Mouse (Mus musculus): ENCODE results near the gene Vcpkmt. TPM values are rescaled to one million over a fixed set of nuclear protein-coding genes. Genes with fewer than 3 reads are reported as not detected.

The Vcpkmt gene
- polyA plus RNA-seq, 1 experiment from 2014 or later = 29.1 TPM

- H3K4me1 ChIP-seq = peaks cover 30% of the 10 kb centered on the region
- ATAC-seq (ENCODE audit: low FRiP score) = no peak
- no peak overlapping the region for H3K4me3 ChIP-seq (replicated peaks)
- WGBS = 70% methylated on average over 10 of the region's 10 CpGs
- H3K4me2 ChIP-seq = no peak overlapping the region
- no peaks in the 10 kb centered on the region for H3K27me3 ChIP-seq
- no peaks in the 10 kb centered on the region for H3K9me3 ChIP-seq
- no peaks in the 10 kb centered on the region for H3K36me3 ChIP-seq (replicated peaks)
- no peak overlapping the region for H3K27ac ChIP-seq
- H3K9ac ChIP-seq = no peak overlapping the region
Observed at GRCm38 (mm10) chr12:69536616-69537242, 46.1 kb downstream of the Vcpkmt start.

- no peak overlapping the region for H3K4me3 ChIP-seq (replicated peaks)
- ATAC-seq (ENCODE audit: low FRiP score) = no peak
- no peaks in the 10 kb centered on the region for H3K27me3 ChIP-seq
- WGBS = 94% methylated on average over 5 of the region's 5 CpGs
- no peak overlapping the region for H3K4me2 ChIP-seq
- no peaks in the 10 kb centered on the region for H3K36me3 ChIP-seq (replicated peaks)
- peaks cover 11% of the 10 kb centered on the region; the same call in 1 of the 2 replicates for H3K4me1 ChIP-seq
- H3K9me3 ChIP-seq = no peaks in the 10 kb centered on the region
- H3K27ac ChIP-seq = no peak overlapping the region
- H3K9ac ChIP-seq = no peak overlapping the region
Observed at GRCm38 (mm10) chr12:69533237-69533636, 49.6 kb downstream of the Vcpkmt start.

GRCm38 (mm10) chr12:69532530-69532929 lies 50.3 kb downstream of the Vcpkmt start:
- no peak overlapping the region for H3K4me3 ChIP-seq (replicated peaks)
- no peak for ATAC-seq (ENCODE audit: low FRiP score)
- WGBS = 86% methylated on average over 3 of the region's 3 CpGs
- H3K9ac ChIP-seq = no peak overlapping the region
- H3K27me3 ChIP-seq = no peaks in the 10 kb centered on the region
- no peaks in the 10 kb centered on the region for H3K9me3 ChIP-seq
- no peak overlapping the region for H3K4me2 ChIP-seq
- peaks cover 5% of the 10 kb centered on the region; the same call in 1 of the 2 replicates for H3K4me1 ChIP-seq
- H3K36me3 ChIP-seq (replicated peaks) = no peaks in the 10 kb centered on the region
- no peak overlapping the region for H3K27ac ChIP-seq

GRCm38 (mm10) chr12:69532091-69532490 lies 50.7 kb downstream of the Vcpkmt start:
- H3K4me1 ChIP-seq = peaks cover 5% of the 10 kb centered on the region; the same call in 1 of the 2 replicates
- WGBS = 88% methylated on average over 4 of the region's 4 CpGs
- no peak for ATAC-seq (ENCODE audit: low FRiP score)
- H3K9ac ChIP-seq = no peak overlapping the region
- H3K36me3 ChIP-seq (replicated peaks) = no peaks in the 10 kb centered on the region
- H3K27ac ChIP-seq = no peak overlapping the region
- H3K4me2 ChIP-seq = no peak overlapping the region
- H3K4me3 ChIP-seq (replicated peaks) = no peak overlapping the region
- no peaks in the 10 kb centered on the region for H3K9me3 ChIP-seq
- H3K27me3 ChIP-seq = no peaks in the 10 kb centered on the region

- Histone ChIP-seq H3K36me3 (replicated peaks) (no peaks in the 10 kb centered on the region), H3K9ac (no peak overlapping the region), H3K4me2 (no peak overlapping the region), H3K4me3 (replicated peaks) (no peak overlapping the region), H3K4me1 (no peaks in the 10 kb centered on the region; the same call in 1 of the 2 replicates), H3K27me3 (no peaks in the 10 kb centered on the region), H3K9me3 (no peaks in the 10 kb centered on the region), H3K27ac (no peak overlapping the region)
- 85% methylated on average over 13 of the region's 13 CpGs for WGBS
- ATAC-seq (ENCODE audit: low FRiP score) = no peak
Observed at GRCm38 (mm10) chr12:69529694-69530403, 53.0 kb downstream of the Vcpkmt start.

- no peaks in the 10 kb centered on the region; the same call in 1 of the 2 replicates for H3K4me1 ChIP-seq
- H3K36me3 ChIP-seq (replicated peaks) = no peaks in the 10 kb centered on the region
- ATAC-seq (ENCODE audit: low FRiP score) = no peak
- no peak overlapping the region for H3K27ac ChIP-seq
- H3K4me2 ChIP-seq = no peak overlapping the region
- H3K4me3 ChIP-seq (replicated peaks) = no peak overlapping the region
- WGBS = 91% methylated on average over 8 of the region's 8 CpGs
- H3K9ac ChIP-seq = no peak overlapping the region
- no peaks in the 10 kb centered on the region for H3K27me3 ChIP-seq
- H3K9me3 ChIP-seq = no peaks in the 10 kb centered on the region
Observed at GRCm38 (mm10) chr12:69528275-69529032, 54.4 kb downstream of the Vcpkmt start.

Small RNA genes within 50 kb of the gene (microRNA-seq; reads per million reads assigned to microRNA genes)
- gene Gm23018 = not detected

Other genes with a start within 250 kb of the Vcpkmt start
- gene Nemf, start 225.9 kb downstream of the Vcpkmt start, polyA plus RNA-seq (2016; fragmentation: Nextera tagmentation; extraction: Ambion mirVana) = 93.3 and 98.4 TPM in 2 replicates
- 46.8 and 54.6 TPM in 2 replicates for gene Arf6, start 210.9 kb downstream of the Vcpkmt start, polyA plus RNA-seq (2016; fragmentation: Nextera tagmentation; extraction: Ambion mirVana)
- gene Gm9887, start 210.6 kb downstream of the Vcpkmt start, polyA plus RNA-seq (2016; fragmentation: Nextera tagmentation; extraction: Ambion mirVana) = 2.1 and 2.3 TPM in 2 replicates
- 8.9 and 11.0 TPM in 2 replicates for gene Sos2, start 98.8 kb upstream of the Vcpkmt start, polyA plus RNA-seq (2016; fragmentation: Nextera tagmentation; extraction: Ambion mirVana)
- gene L2hgdh, start 141.8 kb upstream of the Vcpkmt start, polyA plus RNA-seq (2016; fragmentation: Nextera tagmentation; extraction: Ambion mirVana) = 15.7 and 16.2 TPM in 2 replicates
- 22.7 and 24.1 TPM in 2 replicates for gene Atp5s, start 141.9 kb upstream of the Vcpkmt start, polyA plus RNA-seq (2016; fragmentation: Nextera tagmentation; extraction: Ambion mirVana)
- gene Cdkl1, start 208.2 kb upstream of the Vcpkmt start, polyA plus RNA-seq (2016; fragmentation: Nextera tagmentation; extraction: Ambion mirVana) = 0.47 and 0.93 TPM in 2 replicates

All from forebrain, embryonic 12.5 days (tissue).